Mouse (Mus musculus) lung, postnatal 4 days (tissue): ENCODE measurements at regions not wholly inside any gene's neighbourhood (a gene's known extent, or its start where the extent isn't known, plus 50 kb on each side); places are given as distances from the start of the nearest gene placed in this dataset.

Source experiments
- DNase-seq, 2 experiments: peaks; one replicate each; pipeline ENCODE4 v3.0.0; 2021

DNA sequence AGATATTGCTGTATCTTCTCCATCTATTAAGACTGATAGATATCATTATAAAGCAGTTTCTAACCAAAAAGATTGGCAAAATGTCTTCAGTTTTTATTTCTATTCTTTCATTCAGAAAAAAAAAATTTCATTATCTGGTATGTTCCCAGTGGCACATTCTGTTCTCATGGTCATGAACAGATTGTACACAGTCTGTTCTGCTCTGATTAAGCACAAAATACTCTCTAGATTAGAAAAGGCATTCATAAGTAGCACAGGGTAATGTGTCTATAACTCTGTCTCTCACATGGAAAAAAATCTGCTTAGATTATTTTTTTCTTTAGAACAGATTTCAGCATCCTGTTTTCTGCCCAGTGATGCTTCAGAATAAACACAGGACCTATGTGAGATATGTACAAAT, 306.3 kb upstream of the Gm21830 start:
- DNase-seq = no peak

- DNase-seq = peak in 1 of 2 experiments; percentile 27
Observed at GRCm38 (mm10) chr2:67089418-67089817, 304.7 kb upstream of the Scn7a start.

DNA sequence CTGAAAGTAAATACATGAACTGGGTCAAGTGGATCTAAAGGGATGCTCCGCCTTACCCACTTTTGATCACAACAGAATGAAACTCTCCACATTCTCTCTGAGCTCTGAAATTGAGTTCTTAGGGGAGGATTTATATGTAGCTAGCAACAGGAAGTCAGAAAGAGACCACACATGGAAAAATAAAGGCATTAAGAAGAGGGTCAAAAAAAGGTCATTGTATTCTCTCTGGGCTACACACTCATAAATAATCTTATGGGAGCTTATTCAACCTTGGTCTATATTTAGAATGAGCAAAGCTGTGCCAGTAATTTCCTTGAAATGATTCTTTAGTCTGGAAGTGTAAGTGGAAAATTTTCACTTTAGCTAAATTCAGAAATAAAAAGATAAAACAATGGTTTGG, 284.2 kb upstream of the Scn7a start:
- DNase-seq = no peak
